In genomic region chr12:32291962-32292748, GRCm38 (mm10) we compare ENCODE assay signal across 8 mouse cellular contexts.
DNase-seq lines count a peak whose midpoint lies in the region; ATAC-seq lines count a peak whose summit lies in the region.

No protein-coding gene starts in this region.

- H3K4me1 ChIP-seq in erythroblast, embryonic 14.5 days (ENCODE audit: control insufficient read depth): peaks cover 70% of the 10 kb centered on the region
- H3K4me1 ChIP-seq in heart, embryonic 14.5 days (ENCODE audit: control insufficient read depth in 2 of 2, insufficient read depth in 2 of 2, low read length in 2 of 2): peaks cover 0 to 6% of the 10 kb centered on the region in 2 experiments; a peak in 1 of 4 replicates
- H3K4me1 ChIP-seq in liver, embryonic 12.5 days: peaks cover 52% of the 10 kb centered on the region

- 26% methylated on average over 18 of the region's 18 CpGs for WGBS in heart, embryonic 14.5 days
- WGBS in liver, embryonic 12.5 days (ENCODE audit: insufficient replicate concordance): 9% methylated on average over 18 of the region's 18 CpGs

- ATAC-seq in CD4-positive, CD25-positive, alpha-beta regulatory T cell, adult 4 months: peak; percentile 85
- ATAC-seq in heart, embryonic 14.5 days (ENCODE audit: insufficient number of reproducible peaks, insufficient read depth, low FRiP score, low read depth): no peak; the same call in 1 of the 2 replicates
- ATAC-seq in liver, embryonic 12.5 days: peak; percentile 81

- no peak overlapping the region for H3K27ac ChIP-seq in heart, embryonic 14.5 days (replicated peaks in 1 of 2; ENCODE audit: control insufficient read depth in 1 of 2, insufficient read depth in 1 of 2, low read depth in 2 of 2, low read length in 2 of 2)
- peak overlapping the region; percentile 86 for H3K27ac ChIP-seq in liver, embryonic 12.5 days

- peak overlapping the region; percentile 69 for H3K4me2 ChIP-seq in heart, embryonic 14.5 days (ENCODE audit: low read length)
- H3K4me2 ChIP-seq in liver, embryonic 12.5 days: peak overlapping the region; percentile 65

- H3K36me3 ChIP-seq in erythroblast, embryonic 14.5 days (ENCODE audit: control insufficient read depth): no peaks in the 10 kb centered on the region; the same call in 1 of the 2 replicates
- H3K36me3 ChIP-seq in heart, embryonic 14.5 days (ENCODE audit: control insufficient read depth, insufficient read depth, low read length): no peaks in the 10 kb centered on the region
- H3K36me3 ChIP-seq in liver, embryonic 12.5 days: no peaks in the 10 kb centered on the region
- H3K36me3 ChIP-seq in splenic B cell, adult 2 months (ENCODE audit: control insufficient read depth, insufficient read depth, low read length, poor library complexity, severe bottlenecking): no peaks in the 10 kb centered on the region

- H3K9ac ChIP-seq in heart, embryonic 14.5 days (ENCODE audit: low read length): peak overlapping the region; percentile 45; the same call in 1 of the 2 replicates
- peak overlapping the region; percentile 61 for H3K9ac ChIP-seq in liver, embryonic 12.5 days

- H3K9me3 ChIP-seq in erythroblast, embryonic 14.5 days (ENCODE audit: control insufficient read depth, low read length): no peaks in the 10 kb centered on the region
- H3K9me3 ChIP-seq in heart, embryonic 14.5 days (ENCODE audit: control insufficient read depth, low read length): no peaks in the 10 kb centered on the region
- no peaks in the 10 kb centered on the region for H3K9me3 ChIP-seq in liver, embryonic 12.5 days (replicated peaks)

- peak overlapping the region; percentile 67 for H3K4me3 ChIP-seq in erythroblast, embryonic 14.5 days (replicated peaks)
- peak overlapping the region; percentile 41 to 49 for H3K4me3 ChIP-seq in heart, embryonic 14.5 days (ENCODE audit: control insufficient read depth in 1 of 2, insufficient read depth in 1 of 2, low read depth in 1 of 2, low read length in 2 of 2)
- H3K4me3 ChIP-seq in liver, embryonic 12.5 days: peak overlapping the region; percentile 47

- H3K27me3 ChIP-seq in erythroblast, embryonic 14.5 days (ENCODE audit: control insufficient read depth): 0 out of 2 replicates have a peak, but pooled peaks cover 5% of the 10 kb centered on the region
- no peaks in the 10 kb centered on the region for H3K27me3 ChIP-seq in heart, embryonic 14.5 days (ENCODE audit: control insufficient read depth, insufficient read depth, low read length)
- no peaks in the 10 kb centered on the region for H3K27me3 ChIP-seq in liver, embryonic 12.5 days (replicated peaks)
- no peaks in the 10 kb centered on the region for H3K27me3 ChIP-seq in splenic B cell, adult 2 months (ENCODE audit: control insufficient read depth, insufficient read depth, low read length, poor library complexity, severe bottlenecking)

- peak; percentile 55 for DNase-seq in brain, embryonic 18.5 days (ENCODE audit: low read depth, low spot score)
- DNase-seq in kidney, postnatal 10 days: peak; percentile 70
- peak; percentile 91 for DNase-seq in naive thymus-derived CD4-positive, alpha-beta T cell, adult 2 months (ENCODE audit: low read depth)
- DNase-seq in splenic B cell, adult 2 months (ENCODE audit: low read depth, low spot score): peak; percentile 82
